Mouse (Mus musculus) cerebellum, adult 2 months (tissue): ENCODE measurements around the gene Tnp1. TPM values are rescaled to one million over a fixed set of nuclear protein-coding genes. Genes with fewer than 3 reads are reported as not detected.

Source experiments
- DNase-seq, 2 experiments: peaks; one replicate each; pipeline ENCODE4 v3.0.0; 2021
- H3K27ac ChIP-seq: fragments of 200-500 bp; 2 replicates; pipeline ENCODE4 v1.5.1; 2012; ENCODE audit warnings: low read length, control low read depth, inconsistent platforms; ENCODE audit not compliant: insufficient read depth
- H3K27me3 ChIP-seq: fragments of 200-500 bp; 2 replicates; pipeline ENCODE4 v1.6.1; 2012; ENCODE audit warnings: inconsistent platforms, mild to moderate bottlenecking, low read length, moderate library complexity; ENCODE audit not compliant: control insufficient read depth, insufficient read depth
- H3K4me1 ChIP-seq: fragments of 200-500 bp; 2 replicates; pipeline ENCODE4 v1.6.1; 2011; ENCODE audit warnings: low read length; ENCODE audit not compliant: control insufficient read depth, insufficient read depth
- H3K4me3 ChIP-seq: fragments of 200-500 bp; replicated peaks from 2 replicates; pipeline ENCODE3; 2011; ENCODE audit warnings: mild to moderate bottlenecking, low read depth, low read length, control low read depth; ENCODE audit not compliant: insufficient read depth
- CTCF ChIP-seq: fragments of 200-500 bp; IDR thresholded peaks from 2 replicates; pipeline ENCODE4 v1.5.1; 2011; ENCODE audit warnings: low read depth, mild to moderate bottlenecking, control low read depth, low read length, moderate library complexity, borderline replicate concordance; ENCODE audit not compliant: insufficient read depth
- POLR2A ChIP-seq: fragments of 200-500 bp; IDR thresholded peaks from 2 replicates; pipeline ENCODE4 v1.6.1; 2011; ENCODE audit warnings: low read length, control low read depth, borderline replicate concordance; ENCODE audit not compliant: insufficient read depth
- WGBS: fragments of 180-500 bp; shearing (Covaris S2); methylation state at CpG from one replicate; pipeline ENCODE4 v1.1.7; 2018; 5-methylcytosine and 5-hydroxymethylcytosine counted together
- polyA plus RNA-seq: library from polyadenylated mRNA; depleted of rRNA; stranded (reverse); fragments of >200 nt; gene quantifications from 2 replicates; pipeline ENCODE4 v1.2.3, GENCODE M21; 2012

Tnp1 gene
- polyA plus RNA-seq, 1 experiment: not detected

DNA sequence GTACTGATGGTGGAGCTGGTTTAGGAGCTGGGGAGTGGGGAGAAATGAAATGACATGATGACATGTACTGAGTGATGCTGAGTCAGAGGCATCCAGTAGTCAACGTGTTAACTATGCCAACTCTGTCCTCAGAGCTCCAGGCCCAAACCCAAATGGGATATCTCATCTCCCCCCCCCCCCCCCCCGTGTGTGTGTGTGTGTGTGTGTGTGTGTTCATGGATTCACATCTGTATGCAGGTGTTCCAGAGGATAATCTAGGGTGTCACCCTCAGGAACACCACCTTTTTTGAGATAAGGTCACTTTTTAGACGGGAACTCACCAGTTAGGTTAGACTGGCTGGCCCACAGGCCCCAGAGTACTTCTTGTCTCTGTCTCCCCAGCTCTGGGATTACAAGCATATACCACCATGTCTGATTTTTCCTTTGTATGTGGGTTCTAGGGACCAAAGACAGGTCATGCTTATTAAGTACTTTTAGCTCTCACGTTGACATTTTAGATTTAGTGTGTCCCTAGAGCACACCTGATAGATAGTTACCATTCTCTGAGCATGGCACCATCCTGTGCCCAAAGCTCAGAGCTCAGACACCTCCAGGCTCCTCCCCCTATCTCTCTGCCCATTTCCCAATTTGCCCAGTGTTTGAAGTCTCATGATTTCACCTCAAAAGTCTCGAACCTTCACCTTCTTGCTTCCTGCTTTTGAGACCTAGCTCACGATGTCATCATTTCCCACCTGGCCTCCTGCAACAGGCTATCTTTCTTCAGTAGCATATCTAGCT is 31.4 kb upstream of the Tnp1 start:
- H3K27me3 ChIP-seq: no peaks in the 10 kb centered on the region
- WGBS: 91% methylated on average over 6 of the region's 6 CpGs
- H3K4me3 ChIP-seq: no peak overlapping the region
- H3K27ac ChIP-seq: no peak overlapping the region
- no peaks in the 10 kb centered on the region; the same call in 1 of the 2 replicates for H3K4me1 ChIP-seq
- TF ChIP-seq POLR2A (no peak), CTCF (no peak)
- no peak for DNase-seq

DNA sequence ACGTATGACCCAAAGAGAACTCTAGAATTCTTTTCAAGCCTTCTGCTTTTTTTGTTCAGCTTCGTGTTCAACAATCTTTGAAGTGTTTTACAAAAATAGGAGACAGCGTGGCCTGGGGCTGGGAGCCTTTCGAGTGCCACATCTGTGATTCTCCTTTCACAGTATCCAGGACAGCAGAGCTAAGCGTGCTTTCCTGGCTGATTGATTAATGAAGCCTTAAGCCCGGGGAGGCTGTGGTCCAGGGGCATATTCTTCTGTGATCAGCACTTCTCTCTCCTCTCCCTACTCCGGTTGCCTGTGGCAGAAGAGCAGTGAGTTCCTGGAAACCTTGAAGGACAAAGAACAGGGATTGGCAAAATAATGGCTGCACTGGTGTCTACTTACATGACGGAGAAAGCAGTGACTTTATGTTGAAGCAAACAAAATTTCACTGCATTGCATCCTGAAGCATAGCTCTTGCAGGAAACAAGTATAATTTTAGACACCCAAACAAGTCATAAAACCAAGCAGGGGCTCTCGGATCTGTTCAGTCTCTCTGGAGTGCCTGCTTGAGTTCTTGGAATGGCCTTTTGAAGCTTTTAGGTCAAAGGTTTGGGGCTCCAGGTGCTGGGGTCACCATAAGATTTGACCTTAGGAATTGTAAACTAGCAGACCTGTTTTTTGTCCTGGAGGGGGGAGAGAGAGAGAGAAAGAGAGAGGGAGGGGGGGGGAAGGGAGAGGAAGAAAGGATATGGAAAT is 30.4 kb upstream of the Tnp1 start:
- TF ChIP-seq CTCF (no peak), POLR2A (no peak)
- Histone ChIP-seq H3K27me3 (no peaks in the 10 kb centered on the region), H3K4me1 (no peaks in the 10 kb centered on the region; the same call in 1 of the 2 replicates), H3K27ac (no peak overlapping the region), H3K4me3 (no peak overlapping the region)
- DNase-seq: no peak
- WGBS: 76% methylated on average over 9 of the region's 9 CpGs

GRCm38 (mm10) chr1:73043671-73044070 is 28.0 kb upstream of the Tnp1 start:
- no peak overlapping the region for H3K4me3 ChIP-seq
- no peak for TF ChIP-seq CTCF
- TF ChIP-seq POLR2A: no peak
- no peaks in the 10 kb centered on the region for H3K4me1 ChIP-seq
- no peaks in the 10 kb centered on the region for H3K27me3 ChIP-seq
- 83% methylated on average over 10 of the region's 10 CpGs for WGBS
- no peak for DNase-seq
- H3K27ac ChIP-seq: no peak overlapping the region

DNA sequence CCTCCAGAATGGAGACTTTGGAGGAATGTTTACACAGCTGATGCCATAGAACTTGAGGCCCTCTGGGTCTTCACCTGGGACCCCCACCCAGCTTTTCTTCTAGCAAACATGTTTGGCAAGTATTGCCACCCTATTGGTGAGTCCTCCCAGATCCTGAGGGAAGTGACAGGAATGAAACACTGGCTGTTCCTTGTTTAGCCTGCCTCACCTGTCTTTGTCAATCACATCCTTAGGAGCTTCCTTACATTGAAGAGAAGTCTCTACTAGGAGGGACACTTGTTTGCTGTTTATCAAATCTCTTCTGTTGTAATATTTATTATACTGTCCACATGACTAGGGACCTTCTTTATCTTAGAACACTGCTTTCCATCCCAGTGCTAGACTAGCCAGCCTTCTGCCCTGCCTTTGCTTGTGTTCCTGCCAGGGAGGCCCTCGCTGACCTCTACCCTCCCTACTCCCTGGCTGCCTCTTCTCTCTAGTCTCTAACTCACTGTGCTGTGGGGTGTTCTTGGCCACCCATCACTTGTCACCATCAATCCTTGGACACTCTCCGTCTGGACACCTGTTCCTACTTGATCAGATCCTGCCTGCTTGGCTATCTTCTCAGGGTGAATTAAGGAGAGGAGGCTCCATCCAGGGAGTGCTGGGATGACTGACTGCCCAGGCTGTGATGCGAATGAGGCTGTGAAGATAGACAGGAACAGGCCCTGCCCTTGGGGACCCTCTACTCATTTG is 25.1 kb upstream of the Tnp1 start:
- H3K4me3 ChIP-seq: no peak overlapping the region
- no peak for TF ChIP-seq POLR2A
- TF ChIP-seq CTCF: no peak
- H3K4me1 ChIP-seq: no peaks in the 10 kb centered on the region
- no peak overlapping the region for H3K27ac ChIP-seq
- no peak for DNase-seq
- 62% methylated on average over 3 of the region's 3 CpGs for WGBS
- H3K27me3 ChIP-seq: no peaks in the 10 kb centered on the region

DNA sequence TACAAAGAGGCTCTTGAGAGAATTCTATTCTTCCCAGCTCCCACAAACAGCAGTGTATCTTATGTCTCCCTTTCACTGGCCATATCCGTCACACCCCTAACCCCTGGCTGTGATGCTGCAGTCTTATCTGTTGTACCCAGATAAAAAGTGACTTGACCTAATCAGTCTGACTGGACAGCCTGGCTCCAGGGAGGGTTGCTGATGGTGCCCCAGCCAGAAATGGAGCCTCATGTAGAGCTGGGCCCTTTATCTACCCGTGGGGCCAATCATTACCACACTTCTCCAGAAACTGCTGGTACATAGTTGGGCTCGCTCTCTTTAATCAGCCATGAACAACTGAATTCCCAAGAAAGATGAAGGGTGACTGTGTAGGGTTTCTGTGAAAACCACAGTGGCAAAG is 22.8 kb upstream of the Tnp1 start:
- 85% methylated on average over 3 of the region's 3 CpGs for WGBS
- Histone ChIP-seq H3K27ac (no peak overlapping the region), H3K4me3 (no peak overlapping the region), H3K4me1 (no peaks in the 10 kb centered on the region), H3K27me3 (no peaks in the 10 kb centered on the region)
- TF ChIP-seq POLR2A (no peak), CTCF (no peak)
- DNase-seq: no peak

- TF ChIP-seq POLR2A: no peak
- no peak for TF ChIP-seq CTCF
- 78% methylated on average over 3 of the region's 3 CpGs for WGBS
- no peak overlapping the region for H3K27ac ChIP-seq
- no peak for DNase-seq
- no peak overlapping the region for H3K4me3 ChIP-seq
- no peaks in the 10 kb centered on the region for H3K27me3 ChIP-seq
- H3K4me1 ChIP-seq: no peaks in the 10 kb centered on the region
Observed at GRCm38 (mm10) chr1:73036536-73036935, 20.8 kb upstream of the Tnp1 start.

- no peak overlapping the region for H3K4me3 ChIP-seq
- no peaks in the 10 kb centered on the region for H3K4me1 ChIP-seq
- DNase-seq: no peak
- no peaks in the 10 kb centered on the region for H3K27me3 ChIP-seq
- TF ChIP-seq POLR2A (no peak), CTCF (no peak)
- 90% methylated on average over 3 of the region's 3 CpGs for WGBS
- no peak overlapping the region for H3K27ac ChIP-seq
Observed at GRCm38 (mm10) chr1:73035726-73036125, 20.0 kb upstream of the Tnp1 start.
